Mouse (Mus musculus): ENCODE results near the gene Cnst. TPM values are rescaled to one million over a fixed set of nuclear protein-coding genes. Genes with fewer than 3 reads are reported as not detected.

Gene Cnst
- polyA plus RNA-seq, 1 experiment, result 28.3 TPM

DNA sequence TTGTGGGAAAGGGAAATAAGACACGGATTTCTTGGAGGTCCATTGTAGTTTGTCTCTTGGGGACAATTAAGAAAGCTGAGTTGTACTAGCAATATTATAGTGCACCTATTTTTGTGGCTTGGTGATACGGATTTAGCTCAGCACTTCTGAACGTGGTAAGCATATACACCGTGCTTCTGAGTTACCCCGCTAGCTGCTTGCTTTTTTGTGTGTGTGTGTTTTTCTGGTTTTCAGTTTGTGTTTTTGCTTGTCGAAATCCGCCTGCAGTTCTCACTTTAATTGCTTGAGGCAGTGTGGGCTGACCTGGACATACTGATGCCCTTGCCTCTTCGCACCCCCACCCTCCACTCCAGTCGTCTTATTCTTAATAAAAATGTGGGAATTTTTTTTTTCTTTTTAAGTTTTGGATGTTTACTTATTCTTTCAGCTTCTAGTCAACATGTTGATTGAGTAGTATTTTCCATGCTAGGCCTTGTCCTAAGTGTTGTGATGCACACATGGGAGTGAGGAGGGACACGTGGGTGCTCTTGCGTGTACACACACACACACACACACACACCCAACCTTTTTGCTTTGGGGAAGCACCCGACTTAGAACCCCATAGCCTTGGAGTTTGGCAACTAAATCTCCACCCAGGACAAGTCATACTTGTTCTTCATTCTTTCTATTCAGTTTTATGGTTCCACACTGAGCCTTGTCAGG lies 122.8 kb downstream of the Cnst start:
- Histone ChIP-seq H3K27ac (ENCODE audit: control insufficient read depth, insufficient read depth, low read length) (no peak overlapping the region), H3K27me3 (ENCODE audit: control insufficient read depth, insufficient read depth, low read length) (peaks cover 2% of the 10 kb centered on the region; the same call in 1 of the 2 replicates), H3K4me3 (ENCODE audit: control insufficient read depth, insufficient read depth, low read length) (no peak overlapping the region), H3K36me3 (ENCODE audit: control insufficient read depth, insufficient read depth, low read length) (no peaks in the 10 kb centered on the region), H3K4me1 (replicated peaks; ENCODE audit: control insufficient read depth, insufficient read depth, low read length) (peaks cover 4% of the 10 kb centered on the region; the same call in 1 of the 2 replicates)
- 28% methylated on average over 12 of the region's 12 CpGs for WGBS
- no peak for TF ChIP-seq POLR2A (IDR thresholded peaks at IDR 0.05; ENCODE audit: control insufficient read depth, extremely low read depth, insufficient read depth, low read length, poor library complexity)
- no peak for DNase-seq

DNA sequence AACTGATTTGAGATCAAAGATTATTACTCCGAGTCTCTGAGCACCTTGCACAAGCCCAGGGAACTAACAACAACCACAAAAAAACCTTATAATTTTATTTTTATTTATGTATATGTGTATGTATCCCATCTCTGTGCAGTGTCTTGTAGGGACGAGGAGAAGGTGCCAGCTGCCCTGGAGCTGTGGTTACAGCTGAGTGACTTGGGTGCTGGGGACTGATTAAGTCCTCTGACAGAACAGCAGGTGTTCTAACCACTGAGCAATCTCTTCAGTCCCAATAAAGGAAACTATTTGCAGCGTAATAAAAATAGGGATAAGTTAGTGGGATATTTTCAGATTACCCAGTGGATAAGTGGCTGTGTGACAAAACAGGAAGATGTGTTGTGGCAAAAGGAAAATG lies 128.2 kb downstream of the Cnst start:
- TF ChIP-seq CTCF (IDR thresholded peaks at IDR 0.05; ENCODE audit: borderline replicate concordance, control insufficient read depth, extremely low read depth, insufficient read depth, low read length, poor library complexity) (no peak), POLR2A (IDR thresholded peaks at IDR 0.05; ENCODE audit: control insufficient read depth, extremely low read depth, insufficient read depth, low read length, poor library complexity) (no peak)
- no peak overlapping the region for H3K4me3 ChIP-seq (ENCODE audit: control insufficient read depth, insufficient read depth, low read length)
- no peaks in the 10 kb centered on the region for H3K36me3 ChIP-seq (ENCODE audit: control insufficient read depth, insufficient read depth, low read length)
- H3K27me3 ChIP-seq (ENCODE audit: control insufficient read depth, insufficient read depth, low read length), result no peaks in the 10 kb centered on the region
- no peaks in the 10 kb centered on the region for H3K4me1 ChIP-seq (replicated peaks; ENCODE audit: control insufficient read depth, insufficient read depth, low read length)
- 92% methylated on average over 3 of the region's 3 CpGs for WGBS
- DNase-seq, result no peak
- no peak overlapping the region for H3K27ac ChIP-seq (ENCODE audit: control insufficient read depth, insufficient read depth, low read length)

DNA sequence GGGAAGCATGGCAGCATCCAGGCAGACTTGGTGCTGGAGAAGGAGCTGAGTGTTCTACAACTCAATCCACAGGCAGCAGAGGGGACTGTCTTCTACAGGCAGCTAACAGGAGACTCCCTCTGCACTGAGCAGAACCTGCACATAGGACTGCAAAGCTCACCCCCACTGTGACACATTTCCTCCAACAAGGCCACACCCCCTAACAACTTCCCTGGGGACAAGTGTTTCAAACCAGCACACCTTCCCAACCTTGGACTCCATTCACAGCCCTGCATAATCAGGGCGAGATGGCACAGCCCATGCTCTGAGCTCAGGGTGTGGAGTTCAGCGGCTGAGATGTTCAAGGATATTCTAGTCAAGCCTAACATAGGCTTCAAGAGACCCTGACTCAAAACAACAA lies 130.9 kb downstream of the Cnst start:
- TF ChIP-seq CTCF (IDR thresholded peaks at IDR 0.05; ENCODE audit: borderline replicate concordance, control insufficient read depth, extremely low read depth, insufficient read depth, low read length, poor library complexity) (no peak), POLR2A (IDR thresholded peaks at IDR 0.05; ENCODE audit: control insufficient read depth, extremely low read depth, insufficient read depth, low read length, poor library complexity) (no peak)
- Histone ChIP-seq H3K4me1 (replicated peaks; ENCODE audit: control insufficient read depth, insufficient read depth, low read length) (no peaks in the 10 kb centered on the region), H3K36me3 (ENCODE audit: control insufficient read depth, insufficient read depth, low read length) (no peaks in the 10 kb centered on the region), H3K27me3 (ENCODE audit: control insufficient read depth, insufficient read depth, low read length) (no peaks in the 10 kb centered on the region), H3K4me3 (ENCODE audit: control insufficient read depth, insufficient read depth, low read length) (no peak overlapping the region), H3K27ac (ENCODE audit: control insufficient read depth, insufficient read depth, low read length) (no peak overlapping the region)
- WGBS, result 97% methylated on average over 2 of the region's 2 CpGs
- DNase-seq, result no peak

Other genes with a start within 250 kb of the Cnst start
- 9.0 and 9.6 TPM in 2 replicates for gene Smyd3, start 28.3 kb upstream of the Cnst start, polyA plus RNA-seq (2012; rRNA removed)
- 10.8 and 10.9 TPM in 2 replicates for gene Tfb2m, start 103 bp upstream of the Cnst start, polyA plus RNA-seq (2012; rRNA removed)
- gene Sccpdh, start 121.8 kb downstream of the Cnst start, polyA plus RNA-seq (2012; rRNA removed), result 1.9 and 3.0 TPM in 2 replicates
- gene Kif28, start 198.9 kb downstream of the Cnst start, polyA plus RNA-seq (2012; rRNA removed), result 0.03 TPM in 1 of 2 replicates, not detected in the other

All from thymus, adult 2 months (tissue).